Mouse (Mus musculus) cerebellum, adult 2 months (tissue): ENCODE data around the gene Rec8.

Experiments used
- CTCF ChIP-seq: fragments of 200-500 bp; IDR thresholded peaks from 2 replicates; pipeline ENCODE4 v1.5.1; 2011; ENCODE audit warnings: low read depth, mild to moderate bottlenecking, control low read depth, low read length, moderate library complexity, borderline replicate concordance; ENCODE audit not compliant: insufficient read depth
- POLR2A ChIP-seq: fragments of 200-500 bp; IDR thresholded peaks from 2 replicates; pipeline ENCODE4 v1.6.1; 2011; ENCODE audit warnings: low read length, control low read depth, borderline replicate concordance; ENCODE audit not compliant: insufficient read depth

DNA sequence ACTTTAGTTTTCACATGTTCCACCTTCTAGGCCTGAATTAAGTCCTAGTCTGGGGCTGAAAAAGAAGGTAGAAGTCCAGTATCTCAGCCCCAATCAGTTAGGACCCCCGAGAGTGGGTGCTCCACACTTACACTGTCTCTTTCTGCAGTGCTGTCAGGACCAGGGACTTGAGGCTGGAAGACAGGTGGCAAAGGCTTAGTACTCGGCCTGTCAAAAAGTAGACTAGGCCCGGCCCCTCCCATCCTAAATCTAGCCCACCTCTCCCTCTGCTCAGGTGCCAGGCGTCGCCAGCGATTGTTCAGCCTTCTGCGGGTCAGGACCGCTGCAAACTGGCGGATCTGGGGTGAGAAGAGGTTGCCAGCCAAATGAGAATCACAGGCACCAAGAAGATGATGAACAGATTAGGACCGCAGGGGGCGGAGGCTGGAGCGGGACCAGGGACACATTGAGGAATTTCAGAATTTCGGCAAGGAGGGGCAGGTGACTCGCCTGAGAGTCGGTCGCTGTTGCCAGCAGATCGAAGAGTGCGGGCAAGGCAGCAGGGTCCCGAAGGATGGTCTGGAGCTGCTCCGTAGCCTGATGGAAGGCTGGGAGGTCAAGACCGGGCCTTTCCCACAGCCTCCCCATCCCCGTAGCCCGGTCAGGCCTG, 17.2 kb downstream of the Rec8 start:
- TF ChIP-seq CTCF, result no peak
- no peak for TF ChIP-seq POLR2A
